Mouse (Mus musculus): ENCODE measurements around the gene Spata31d1a. TPM values are rescaled to one million over a fixed set of nuclear protein-coding genes. Genes with fewer than 3 reads are reported as not detected.

Gene Spata31d1a
- polyA plus RNA-seq, 1 experiment from 2014 or later = not detected

DNA sequence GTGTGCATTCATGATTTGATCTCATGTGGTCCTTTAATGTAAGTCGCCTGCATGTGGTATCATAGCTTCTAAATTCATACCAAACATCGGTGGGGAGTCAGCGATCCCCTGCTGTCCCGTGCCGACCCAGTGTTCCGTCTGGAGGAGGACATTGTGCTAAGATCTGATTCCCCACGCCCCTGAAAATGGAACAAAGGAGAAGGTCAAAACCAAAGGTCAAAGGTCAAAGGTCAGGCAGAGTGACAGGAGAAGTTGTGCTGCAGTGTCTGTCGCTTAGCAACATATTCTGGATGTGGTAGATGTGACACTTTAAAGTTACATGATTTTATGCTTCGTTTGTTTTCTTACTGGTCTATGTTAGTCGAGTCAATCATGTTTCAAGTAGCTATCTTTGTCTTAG is 18.7 kb downstream of the Spata31d1a start:
- Histone ChIP-seq H3K4me1 (ENCODE audit: control insufficient read depth, insufficient read depth, low read length) (no peaks in the 10 kb centered on the region; the same call in 1 of the 2 replicates), H3K36me3 (ENCODE audit: control insufficient read depth, insufficient read depth, low read length) (no peaks in the 10 kb centered on the region), H3K9me3 (ENCODE audit: control insufficient read depth, low read length) (no peaks in the 10 kb centered on the region), H3K4me2 (no peak overlapping the region), H3K27ac (ENCODE audit: low read depth, low read length) (no peak overlapping the region), H3K9ac (ENCODE audit: low read length) (no peak overlapping the region), H3K27me3 (ENCODE audit: control insufficient read depth, insufficient read depth, low read length) (no peaks in the 10 kb centered on the region; the same call in 1 of the 2 replicates), H3K4me3 (ENCODE audit: low read depth, low read length) (no peak overlapping the region)
- no peak for ATAC-seq (ENCODE audit: low FRiP score)
- WGBS = 14% methylated on average over 10 of the region's 10 CpGs
- peak; percentile 94 for DNase-seq (ENCODE audit: low spot score, missing footprints)

DNA sequence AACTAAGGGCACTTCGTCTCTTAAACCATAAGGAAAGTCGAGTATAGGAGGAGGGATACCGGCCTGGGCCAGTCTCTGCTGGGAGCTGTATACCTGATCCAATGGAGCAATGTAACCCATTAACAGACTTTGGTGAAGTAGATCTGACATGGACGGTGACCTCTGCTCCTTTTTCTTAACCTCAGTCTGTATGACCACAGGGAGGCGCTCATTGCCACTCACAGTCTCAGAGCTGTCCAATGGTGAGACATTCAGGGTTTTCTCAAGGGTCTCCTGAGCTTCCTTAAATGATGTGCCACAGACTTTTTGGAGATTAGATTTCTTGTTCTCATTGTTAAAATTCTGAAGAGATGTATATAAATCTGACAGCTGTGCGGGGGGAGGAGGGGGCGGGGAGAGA is 19.6 kb downstream of the Spata31d1a start:
- no peak overlapping the region for H3K9ac ChIP-seq (ENCODE audit: low read length)
- no peaks in the 10 kb centered on the region; the same call in 1 of the 2 replicates for H3K4me1 ChIP-seq (ENCODE audit: control insufficient read depth, insufficient read depth, low read length)
- DNase-seq (ENCODE audit: low spot score, missing footprints) (no peak), ATAC-seq (ENCODE audit: low FRiP score) (no peak)
- no peak overlapping the region for H3K4me2 ChIP-seq
- H3K9me3 ChIP-seq (ENCODE audit: control insufficient read depth, low read length) = no peaks in the 10 kb centered on the region
- H3K27ac ChIP-seq (ENCODE audit: low read depth, low read length) = no peak overlapping the region
- H3K27me3 ChIP-seq (ENCODE audit: control insufficient read depth, insufficient read depth, low read length) = no peaks in the 10 kb centered on the region; the same call in 1 of the 2 replicates
- H3K4me3 ChIP-seq (ENCODE audit: low read depth, low read length) = no peak overlapping the region
- 80% methylated on average over 7 of the region's 7 CpGs for WGBS
- H3K36me3 ChIP-seq (ENCODE audit: control insufficient read depth, insufficient read depth, low read length) = no peaks in the 10 kb centered on the region

- ATAC-seq (ENCODE audit: low FRiP score) = no peak
- WGBS = 97% methylated on average over 3 of the region's 3 CpGs
- H3K9ac ChIP-seq (ENCODE audit: low read length) = no peak overlapping the region
- no peaks in the 10 kb centered on the region; the same call in 1 of the 2 replicates for H3K4me1 ChIP-seq (ENCODE audit: control insufficient read depth, insufficient read depth, low read length)
- H3K9me3 ChIP-seq (ENCODE audit: control insufficient read depth, low read length) = no peaks in the 10 kb centered on the region
- no peak overlapping the region for H3K27ac ChIP-seq (ENCODE audit: low read depth, low read length)
- H3K36me3 ChIP-seq (ENCODE audit: control insufficient read depth, insufficient read depth, low read length) = no peaks in the 10 kb centered on the region
- H3K4me3 ChIP-seq (ENCODE audit: low read depth, low read length) = no peak overlapping the region
- DNase-seq (ENCODE audit: low spot score, missing footprints) = peak; percentile 68
- H3K4me2 ChIP-seq = no peak overlapping the region
- H3K27me3 ChIP-seq (ENCODE audit: control insufficient read depth, insufficient read depth, low read length) = no peaks in the 10 kb centered on the region; the same call in 1 of the 2 replicates
These were observed 20.3 kb downstream of the Spata31d1a start for GRCm38 (mm10) chr13:59689843-59690242.

GRCm38 (mm10) chr13:59689313-59689712 is 20.8 kb downstream of the Spata31d1a start:
- no peaks in the 10 kb centered on the region; the same call in 1 of the 2 replicates for H3K4me1 ChIP-seq (ENCODE audit: control insufficient read depth, insufficient read depth, low read length)
- ATAC-seq (ENCODE audit: low FRiP score) (no peak), DNase-seq (ENCODE audit: low spot score, missing footprints) (no peak)
- no peaks in the 10 kb centered on the region for H3K9me3 ChIP-seq (ENCODE audit: control insufficient read depth, low read length)
- no peak overlapping the region for H3K4me3 ChIP-seq (ENCODE audit: low read depth, low read length)
- no peaks in the 10 kb centered on the region; the same call in 1 of the 2 replicates for H3K27me3 ChIP-seq (ENCODE audit: control insufficient read depth, insufficient read depth, low read length)
- H3K27ac ChIP-seq (ENCODE audit: low read depth, low read length) = no peak overlapping the region
- H3K4me2 ChIP-seq = no peak overlapping the region
- H3K36me3 ChIP-seq (ENCODE audit: control insufficient read depth, insufficient read depth, low read length) = no peaks in the 10 kb centered on the region
- H3K9ac ChIP-seq (ENCODE audit: low read length) = no peak overlapping the region
- 88% methylated on average over 9 of the region's 9 CpGs for WGBS

GRCm38 (mm10) chr13:59688338-59688770 is 21.8 kb downstream of the Spata31d1a start:
- WGBS = 74% methylated on average over 13 of the region's 13 CpGs

GRCm38 (mm10) chr13:59685236-59685635 is 24.9 kb downstream of the Spata31d1a start:
- no peaks in the 10 kb centered on the region for H3K4me1 ChIP-seq (ENCODE audit: control insufficient read depth, insufficient read depth, low read length)
- DNase-seq (ENCODE audit: low spot score, missing footprints) (peak; percentile 54), ATAC-seq (ENCODE audit: low FRiP score) (no peak)
- no peak overlapping the region for H3K4me3 ChIP-seq (ENCODE audit: low read depth, low read length)
- WGBS = 78% methylated on average over 3 of the region's 3 CpGs
- H3K27me3 ChIP-seq (ENCODE audit: control insufficient read depth, insufficient read depth, low read length) = no peaks in the 10 kb centered on the region; the same call in 1 of the 2 replicates
- no peak overlapping the region for H3K27ac ChIP-seq (ENCODE audit: low read depth, low read length)
- no peaks in the 10 kb centered on the region for H3K36me3 ChIP-seq (ENCODE audit: control insufficient read depth, insufficient read depth, low read length)
- H3K9me3 ChIP-seq (ENCODE audit: control insufficient read depth, low read length) = no peaks in the 10 kb centered on the region
- no peak overlapping the region for H3K4me2 ChIP-seq
- no peak overlapping the region for H3K9ac ChIP-seq (ENCODE audit: low read length)

More at GRCm38 (mm10) chr13:59688338-59688770, 21.8 kb downstream of the Spata31d1a start:
- DNase-seq (ENCODE audit: low spot score, missing footprints) (peak; percentile 78), ATAC-seq (ENCODE audit: low FRiP score) (no peak)
- no peaks in the 10 kb centered on the region; the same call in 1 of the 2 replicates for H3K4me1 ChIP-seq (ENCODE audit: control insufficient read depth, insufficient read depth, low read length)
- H3K4me2 ChIP-seq = no peak overlapping the region
- no peaks in the 10 kb centered on the region for H3K9me3 ChIP-seq (ENCODE audit: control insufficient read depth, low read length)
- H3K36me3 ChIP-seq (ENCODE audit: control insufficient read depth, insufficient read depth, low read length) = no peaks in the 10 kb centered on the region
- H3K9ac ChIP-seq (ENCODE audit: low read length) = no peak overlapping the region
- no peak overlapping the region for H3K27ac ChIP-seq (ENCODE audit: low read depth, low read length)
- H3K4me3 ChIP-seq (ENCODE audit: low read depth, low read length) = no peak overlapping the region
- no peaks in the 10 kb centered on the region; the same call in 1 of the 2 replicates for H3K27me3 ChIP-seq (ENCODE audit: control insufficient read depth, insufficient read depth, low read length)

GRCm38 (mm10) chr13:59682629-59683028 is 27.5 kb downstream of the Spata31d1a start:
- no peaks in the 10 kb centered on the region for H3K4me1 ChIP-seq (ENCODE audit: control insufficient read depth, insufficient read depth, low read length)
- H3K9me3 ChIP-seq (ENCODE audit: control insufficient read depth, low read length) = no peaks in the 10 kb centered on the region
- H3K36me3 ChIP-seq (ENCODE audit: control insufficient read depth, insufficient read depth, low read length) = no peaks in the 10 kb centered on the region
- no peak for ATAC-seq (ENCODE audit: low FRiP score)
- DNase-seq (ENCODE audit: low spot score, missing footprints) = peak; percentile 62
- H3K27ac ChIP-seq (ENCODE audit: low read depth, low read length) = no peak overlapping the region
- H3K27me3 ChIP-seq (ENCODE audit: control insufficient read depth, insufficient read depth, low read length) = no peaks in the 10 kb centered on the region
- WGBS = 46% methylated on average over 7 of the region's 7 CpGs
- no peak overlapping the region for H3K9ac ChIP-seq (ENCODE audit: low read length)
- H3K4me3 ChIP-seq (ENCODE audit: low read depth, low read length) = no peak overlapping the region
- H3K4me2 ChIP-seq = no peak overlapping the region

DNA sequence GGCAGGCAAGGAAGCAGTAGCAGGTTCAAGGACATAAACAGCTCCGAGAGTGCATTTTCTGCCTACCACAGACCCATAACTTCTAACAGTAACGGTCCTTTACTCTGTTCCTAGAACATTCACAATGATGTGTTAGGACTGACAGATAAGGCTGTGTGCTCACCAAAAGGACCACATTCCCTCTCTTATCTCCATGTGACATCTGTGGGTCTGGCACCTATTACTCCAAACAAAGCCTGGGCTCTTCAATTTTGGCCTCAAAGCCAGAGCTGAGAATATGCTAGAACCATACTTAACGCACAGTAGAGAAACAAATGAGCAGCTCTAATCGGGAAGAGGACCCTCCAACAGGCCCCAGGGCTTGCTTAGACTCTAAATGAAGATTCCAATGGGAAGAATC is 30.2 kb downstream of the Spata31d1a start:
- DNase-seq (ENCODE audit: low spot score, missing footprints) = peak; percentile 68
- H3K4me2 ChIP-seq = no peak overlapping the region
- no peak overlapping the region for H3K4me3 ChIP-seq (ENCODE audit: low read depth, low read length)
- H3K36me3 ChIP-seq (ENCODE audit: control insufficient read depth, insufficient read depth, low read length) = no peaks in the 10 kb centered on the region
- H3K9ac ChIP-seq (ENCODE audit: low read length) = no peak overlapping the region
- no peaks in the 10 kb centered on the region for H3K9me3 ChIP-seq (ENCODE audit: control insufficient read depth, low read length)
- no peaks in the 10 kb centered on the region for H3K4me1 ChIP-seq (ENCODE audit: control insufficient read depth, insufficient read depth, low read length)
- H3K27me3 ChIP-seq (ENCODE audit: control insufficient read depth, insufficient read depth, low read length) = no peaks in the 10 kb centered on the region
- WGBS = 83% methylated on average over 4 of the region's 4 CpGs
- H3K27ac ChIP-seq (ENCODE audit: low read depth, low read length) = no peak overlapping the region
- ATAC-seq (ENCODE audit: low FRiP score) = no peak

DNA sequence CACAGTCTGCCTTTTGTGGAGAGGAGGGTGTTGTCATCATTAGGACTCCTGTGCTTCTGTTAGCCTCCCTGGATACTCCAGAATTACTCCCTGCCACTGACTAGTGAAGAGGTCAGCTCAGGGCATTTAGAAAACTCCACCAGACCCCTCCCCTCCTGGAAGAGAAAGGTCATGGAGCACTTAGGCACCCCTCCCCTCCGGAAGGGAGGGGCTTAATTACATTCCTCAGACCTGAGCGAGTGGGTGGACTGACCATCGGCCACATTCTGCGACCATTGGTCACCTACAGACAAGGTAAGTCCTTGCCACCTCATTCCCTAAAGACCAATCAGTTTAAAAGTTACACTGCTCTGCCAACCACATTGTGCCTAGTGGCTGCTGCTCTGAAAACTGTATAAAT is 30.8 kb downstream of the Spata31d1a start:
- WGBS = 59% methylated on average over 4 of the region's 4 CpGs

More for the DNA sequence above, 30.8 kb downstream of the Spata31d1a start:
- ATAC-seq (ENCODE audit: low FRiP score) (no peak), DNase-seq (ENCODE audit: low spot score, missing footprints) (no peak)
- Histone ChIP-seq H3K27ac (ENCODE audit: low read depth, low read length) (no peak overlapping the region), H3K4me2 (no peak overlapping the region), H3K27me3 (ENCODE audit: control insufficient read depth, insufficient read depth, low read length) (no peaks in the 10 kb centered on the region), H3K9ac (ENCODE audit: low read length) (no peak overlapping the region), H3K4me3 (ENCODE audit: low read depth, low read length) (no peak overlapping the region), H3K36me3 (ENCODE audit: control insufficient read depth, insufficient read depth, low read length) (no peaks in the 10 kb centered on the region), H3K9me3 (ENCODE audit: control insufficient read depth, low read length) (no peaks in the 10 kb centered on the region), H3K4me1 (ENCODE audit: control insufficient read depth, insufficient read depth, low read length) (no peaks in the 10 kb centered on the region)
